Mouse (Mus musculus) T-helper 17 cell (primary cell): Measurements from ENCODE around the gene Mb21d2.

Experiments
- in situ Hi-C, 2 experiments: fragments of 300-600 bp; cut with MboI, MseI; formaldehyde crosslinking; loops; 1 replicate in 1 of 2; 2 replicates in 1 of 2; pipeline ENCODE4 v1.15.1; 2025; ENCODE audit warnings: high pct_unique_total_duplicates in 2 of 2

Mb21d2 gene

DNA sequence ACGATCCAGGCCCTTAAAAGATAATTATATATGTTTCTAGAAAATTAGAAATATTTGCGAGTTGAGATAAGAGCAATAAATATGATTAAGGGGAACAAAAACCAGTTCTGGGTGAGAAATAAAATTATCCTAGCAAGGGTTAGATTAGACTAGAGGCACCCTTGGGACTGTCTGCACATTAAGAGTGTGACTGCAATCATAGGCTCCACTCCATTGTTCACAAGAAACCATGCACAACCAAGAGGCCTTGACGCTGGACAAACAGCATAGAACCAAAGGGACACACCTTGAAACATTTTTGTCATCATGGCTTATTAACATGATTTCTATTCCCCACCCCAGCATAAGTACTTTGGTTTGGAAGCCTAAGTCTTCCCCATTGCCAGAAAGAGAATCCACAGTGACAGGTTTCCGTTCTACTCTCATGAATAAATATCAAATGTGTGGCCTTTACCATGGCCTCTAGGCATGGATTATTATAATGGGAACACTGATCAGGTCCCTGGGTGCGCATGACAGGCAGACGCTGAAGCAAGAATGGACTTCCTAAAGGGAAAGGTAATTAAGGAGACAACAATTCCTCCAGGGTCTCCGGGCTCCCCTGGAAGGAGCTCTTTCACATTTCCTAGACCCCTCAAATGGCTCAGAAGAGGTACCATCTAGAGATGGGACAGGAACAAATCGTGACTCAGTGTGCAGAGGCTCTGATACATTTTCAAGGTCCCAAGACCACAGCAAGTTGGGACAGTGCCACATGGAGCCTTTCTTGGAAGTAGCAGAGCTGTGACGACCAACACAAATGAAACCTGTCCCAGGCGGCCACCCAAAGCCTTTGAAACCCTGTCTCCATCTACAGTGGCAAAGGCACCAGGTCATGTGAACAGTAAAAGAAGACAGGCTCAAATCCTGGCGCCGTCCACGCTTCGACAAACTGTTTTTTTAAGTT, 26.6 kb downstream of the Mb21d2 start:
- in situ Hi-C loops: no loop called here

DNA sequence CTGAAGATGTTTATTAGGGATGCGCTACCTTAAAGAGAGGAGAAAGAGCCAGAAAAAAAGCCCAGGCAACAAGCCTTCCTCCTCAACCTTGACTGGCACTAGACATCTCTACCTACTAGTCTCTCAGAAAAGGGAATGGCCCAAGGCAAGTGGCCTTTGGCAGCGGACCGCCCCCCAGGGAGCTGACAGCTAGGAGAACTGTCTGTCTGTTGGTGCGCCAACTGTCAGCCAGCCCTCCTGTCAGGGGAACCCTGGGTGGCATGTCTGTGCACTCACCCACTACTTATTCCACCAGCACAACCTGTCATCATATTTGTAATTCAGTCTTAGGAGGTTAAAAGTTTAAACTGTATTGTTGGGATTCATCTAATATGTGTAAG, 30.3 kb downstream of the Mb21d2 start:
- in situ Hi-C loops: no loop called here

DNA sequence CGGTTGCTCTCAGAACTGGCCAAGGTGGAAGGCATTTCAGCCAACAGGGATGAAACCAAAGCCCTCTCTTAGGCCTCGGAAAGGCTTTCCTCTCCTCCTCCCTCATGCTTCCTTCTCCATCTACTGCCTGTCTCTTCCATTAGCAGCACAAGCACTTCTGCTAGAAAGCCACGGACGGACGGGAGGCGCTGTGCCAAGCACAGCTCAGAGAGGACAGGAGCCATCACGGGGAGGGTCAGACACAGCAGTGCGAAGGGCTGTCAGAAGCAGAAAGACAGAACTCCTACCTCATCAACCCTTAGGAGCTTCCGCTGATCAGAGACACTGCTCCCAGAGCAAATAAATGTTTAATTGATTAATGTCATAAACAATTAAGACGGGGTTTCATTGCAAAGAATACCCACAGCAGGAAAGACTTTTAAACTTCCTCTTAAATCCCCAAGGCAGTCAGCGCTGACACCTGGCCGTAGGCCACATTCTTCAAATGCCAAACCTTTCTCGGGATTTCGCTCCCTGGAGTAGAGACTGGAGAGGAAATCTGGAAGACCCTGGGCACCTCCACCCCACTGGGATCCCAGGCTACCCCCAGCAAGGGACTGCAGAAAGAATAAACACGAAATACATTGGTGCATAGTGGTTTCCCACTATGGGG, 30.8 kb downstream of the Mb21d2 start:
- in situ Hi-C loops: no loop called here

DNA sequence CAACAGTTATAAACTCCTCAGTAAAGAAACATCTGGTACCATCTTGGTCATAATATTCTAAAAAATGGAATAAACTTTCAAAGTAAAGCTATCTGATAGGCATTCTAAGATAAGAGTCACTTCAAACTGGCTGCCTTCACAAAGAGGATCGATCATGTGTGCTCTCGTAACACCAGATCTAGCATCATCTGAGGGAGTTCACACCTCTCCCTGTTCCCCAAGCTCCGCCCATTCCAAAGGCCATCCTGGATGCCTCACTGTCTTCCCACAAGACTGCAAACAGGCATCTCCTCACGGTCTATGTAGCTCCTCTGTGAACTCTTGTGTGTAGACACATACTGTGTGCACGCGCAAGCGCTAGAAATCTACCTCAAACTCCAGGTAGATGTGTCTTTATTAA, 32.9 kb downstream of the Mb21d2 start:
- in situ Hi-C loops: no loop called here

DNA sequence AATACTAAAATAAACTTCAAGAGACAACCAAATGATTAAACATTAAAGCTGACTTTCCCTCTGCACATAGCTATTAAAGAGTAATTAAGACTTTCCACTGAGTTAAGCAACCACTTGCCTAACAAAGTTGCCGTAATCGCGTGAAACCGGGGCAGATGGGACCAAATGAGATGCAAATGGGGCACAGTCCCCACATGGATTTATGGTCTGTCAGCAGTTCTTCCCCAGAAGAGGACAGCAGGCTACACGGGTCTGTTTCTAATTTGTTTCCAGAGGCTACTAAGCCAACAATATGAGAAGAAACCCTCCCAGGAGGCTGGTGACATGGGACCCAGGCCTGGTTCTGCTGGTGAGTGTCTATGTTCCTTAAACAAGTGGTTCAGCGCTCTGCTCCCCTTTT, 34.6 kb downstream of the Mb21d2 start:
- in situ Hi-C loops: no loop called here

DNA sequence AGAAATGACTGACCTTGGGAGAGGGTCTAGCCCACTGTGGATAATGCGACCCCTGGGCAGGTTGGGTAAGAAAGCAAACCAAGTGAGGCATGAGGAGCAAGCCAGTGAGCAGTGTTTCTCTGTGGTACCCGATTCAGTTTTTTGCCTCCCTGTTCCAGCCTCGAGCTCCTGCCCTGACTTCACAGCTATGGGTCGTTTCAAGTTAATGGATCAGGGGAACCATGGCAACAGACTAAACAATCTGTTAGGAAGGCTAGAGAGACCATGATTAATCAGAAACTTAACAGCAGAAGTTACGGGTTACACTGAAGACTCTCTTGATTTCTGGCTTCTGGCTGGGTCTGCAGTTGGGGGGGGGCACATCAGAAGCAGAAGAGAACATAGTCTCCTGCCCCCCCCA, 36.2 kb downstream of the Mb21d2 start:
- in situ Hi-C loops: no loop called here

DNA sequence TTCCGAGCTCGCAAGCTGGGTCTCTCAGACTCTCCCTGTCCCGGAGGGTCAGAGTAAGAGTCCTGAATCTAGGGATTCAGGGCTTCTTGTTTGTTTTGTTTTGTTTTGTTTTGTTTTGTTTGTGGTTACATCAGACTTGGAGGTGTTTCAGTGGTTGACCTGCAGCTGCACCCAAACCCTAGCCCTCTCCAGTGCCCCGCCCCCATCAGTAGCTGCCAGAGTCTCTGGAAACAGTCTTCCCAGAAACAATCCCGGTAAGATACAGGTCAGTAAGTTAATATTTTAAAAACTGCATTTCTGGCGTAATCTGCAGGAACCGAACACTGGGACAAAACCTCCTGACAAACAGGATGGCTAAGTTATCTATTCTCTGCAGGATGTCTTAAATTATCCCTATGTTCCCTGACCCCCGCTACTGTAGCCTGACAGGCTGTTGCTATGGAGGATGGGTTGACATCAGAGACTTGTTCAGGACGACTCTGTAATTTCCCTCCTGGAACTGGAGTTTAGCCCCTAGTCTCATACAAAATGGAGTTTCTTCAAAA, 43.2 kb downstream of the Mb21d2 start:
- in situ Hi-C loops: no loop called here

DNA sequence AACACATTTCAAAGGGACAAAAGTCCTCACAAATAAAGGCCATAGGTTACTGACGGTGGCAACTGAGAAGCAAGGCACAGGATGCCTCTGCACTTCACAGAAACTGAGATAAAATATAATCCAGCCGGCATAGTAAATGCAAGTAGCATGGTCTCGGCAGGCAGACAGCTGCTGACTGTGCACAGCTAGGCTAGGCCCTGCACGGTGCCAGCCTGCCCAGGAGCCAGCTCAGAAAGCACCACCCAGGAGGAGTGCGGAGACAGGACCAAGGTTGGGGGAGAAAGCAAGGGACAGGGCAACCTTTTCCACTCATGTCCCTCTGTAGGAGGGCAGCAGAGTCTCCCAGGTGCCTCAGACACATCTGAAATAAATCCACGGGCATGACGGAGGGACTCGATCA, 44.0 kb downstream of the Mb21d2 start:
- in situ Hi-C loops: no loop called here

DNA sequence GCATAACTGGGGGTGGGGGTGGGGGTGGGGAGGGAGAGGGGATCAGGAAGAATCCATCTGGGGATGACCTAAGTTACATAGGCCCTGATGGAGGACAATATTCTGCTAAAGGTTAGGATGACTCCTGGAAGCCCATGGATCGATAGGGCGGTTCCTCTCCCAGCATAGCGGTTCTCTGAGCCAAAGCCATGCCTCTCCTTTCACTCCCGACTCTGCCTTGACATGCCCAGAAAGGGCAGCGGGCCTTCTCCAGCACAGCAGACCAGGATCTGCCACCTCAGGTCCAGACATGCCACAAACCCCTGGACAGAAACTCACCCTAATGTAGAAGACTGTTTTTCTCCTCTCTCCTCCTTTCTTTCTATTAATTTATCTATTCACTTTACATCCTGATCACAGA, 44.8 kb downstream of the Mb21d2 start:
- in situ Hi-C loops: no loop called here

DNA sequence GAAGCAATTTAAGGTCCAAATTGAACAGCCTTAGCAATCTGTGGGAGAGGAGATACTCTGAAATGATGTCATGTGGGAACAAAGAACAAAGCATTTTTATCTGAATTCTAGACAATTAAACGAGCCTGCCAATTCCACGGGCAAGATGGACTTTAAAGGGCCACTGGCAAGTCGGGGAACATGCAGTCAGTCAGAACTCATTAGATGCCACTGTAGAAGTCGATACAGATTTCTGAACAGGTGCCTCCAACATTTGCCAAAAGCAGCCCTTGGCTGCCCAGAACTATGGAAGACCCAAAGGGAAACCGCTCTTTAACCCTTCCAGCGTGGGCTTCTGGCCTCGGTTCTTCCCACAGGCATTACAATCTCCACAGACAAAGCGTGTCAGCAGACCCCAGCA, 45.8 kb downstream of the Mb21d2 start:
- in situ Hi-C loops: no loop called here

DNA sequence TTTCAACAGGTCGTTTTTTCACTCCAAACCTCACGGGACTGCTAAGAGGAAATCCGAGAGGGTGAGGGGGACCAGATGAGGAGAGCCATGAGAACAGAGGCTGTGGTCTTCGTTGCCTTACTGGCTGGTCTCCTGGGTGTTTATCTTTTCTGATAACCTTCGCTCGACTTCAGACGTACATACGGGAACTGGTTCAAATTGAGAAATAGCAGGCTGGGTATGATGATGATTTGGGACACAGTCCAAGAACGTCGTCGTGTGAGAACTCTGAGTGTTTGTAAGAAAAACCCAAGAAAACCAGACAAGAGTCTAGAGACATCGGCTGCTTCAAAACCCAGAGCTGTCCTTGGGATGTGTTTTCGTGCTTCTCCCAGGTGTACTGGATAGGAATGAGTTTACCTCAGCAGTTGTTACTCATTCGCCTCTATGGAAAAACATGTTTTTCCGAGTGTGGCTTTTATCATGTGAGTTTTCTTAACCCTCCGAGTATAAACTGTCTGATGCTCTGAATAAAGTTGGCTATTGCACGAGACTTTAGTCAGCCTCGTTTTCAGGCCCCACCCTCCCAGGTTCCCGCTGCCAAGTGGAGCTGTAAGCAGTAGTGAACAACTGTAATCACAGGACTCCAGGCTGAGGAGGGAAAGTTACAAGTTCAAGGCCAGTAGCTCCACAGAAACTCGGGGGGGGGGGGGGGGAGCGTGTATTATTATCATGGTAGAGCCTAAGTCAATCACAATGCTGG, 46.6 kb downstream of the Mb21d2 start:
- in situ Hi-C loops: no loop called here

DNA sequence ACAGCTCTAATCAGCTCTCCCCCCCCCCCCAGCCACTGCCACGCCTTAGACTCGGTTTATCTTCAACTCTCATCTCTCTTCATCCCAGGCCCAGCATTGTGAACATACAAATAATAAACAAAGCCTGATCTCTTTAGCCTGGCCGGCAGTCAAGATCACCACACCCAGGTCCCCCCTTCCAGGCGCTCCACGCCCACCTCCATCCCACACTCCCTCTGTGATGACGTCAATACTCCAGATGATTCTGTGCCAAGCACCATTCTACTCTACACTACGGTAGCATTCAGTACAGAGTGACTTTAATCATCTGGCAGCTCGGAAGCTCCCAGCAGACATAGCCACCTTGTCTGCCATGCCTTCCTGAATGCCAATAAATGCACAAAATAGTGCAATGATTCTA, 47.7 kb downstream of the Mb21d2 start:
- in situ Hi-C loops: no loop called here

DNA sequence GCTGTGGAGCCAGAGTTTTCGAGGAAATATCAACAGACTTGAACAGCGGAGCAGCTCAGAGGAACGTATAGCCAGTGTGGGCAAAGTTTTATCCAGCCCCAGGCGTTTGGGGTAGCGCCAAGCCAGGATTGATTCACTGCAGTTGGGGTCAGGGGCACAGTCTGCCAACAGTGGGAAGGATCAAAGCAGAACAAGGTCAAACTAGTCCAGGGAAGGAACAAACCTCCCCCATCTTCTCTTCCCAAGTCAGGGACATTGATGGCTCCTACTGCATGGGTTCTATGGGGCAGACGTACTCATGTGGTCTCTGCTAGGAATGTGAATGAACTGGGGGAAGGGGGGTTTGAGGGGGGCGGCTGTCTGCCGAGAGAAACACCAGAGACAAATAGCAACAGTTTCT, 48.7 kb downstream of the Mb21d2 start:
- in situ Hi-C loops: no loop called here

DNA sequence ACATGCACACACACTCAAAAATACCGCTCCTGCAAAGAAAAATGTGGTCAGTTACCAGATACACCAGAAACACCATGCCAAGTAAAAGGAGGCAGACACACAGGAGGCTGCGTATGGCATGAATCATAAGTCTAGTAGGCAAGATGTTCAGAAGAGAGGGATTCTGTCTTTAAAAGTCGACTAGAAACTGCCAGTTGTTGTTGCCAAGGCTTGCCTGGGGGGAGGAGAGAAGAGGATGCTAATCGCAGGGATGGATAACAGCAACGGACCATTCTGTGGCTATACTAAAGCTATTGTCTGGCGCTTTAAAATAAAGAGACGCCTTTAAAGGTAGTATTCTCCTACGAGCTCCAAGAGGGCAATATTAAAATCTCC, 49.2 kb downstream of the Mb21d2 start:
- in situ Hi-C loops: no loop called here

DNA sequence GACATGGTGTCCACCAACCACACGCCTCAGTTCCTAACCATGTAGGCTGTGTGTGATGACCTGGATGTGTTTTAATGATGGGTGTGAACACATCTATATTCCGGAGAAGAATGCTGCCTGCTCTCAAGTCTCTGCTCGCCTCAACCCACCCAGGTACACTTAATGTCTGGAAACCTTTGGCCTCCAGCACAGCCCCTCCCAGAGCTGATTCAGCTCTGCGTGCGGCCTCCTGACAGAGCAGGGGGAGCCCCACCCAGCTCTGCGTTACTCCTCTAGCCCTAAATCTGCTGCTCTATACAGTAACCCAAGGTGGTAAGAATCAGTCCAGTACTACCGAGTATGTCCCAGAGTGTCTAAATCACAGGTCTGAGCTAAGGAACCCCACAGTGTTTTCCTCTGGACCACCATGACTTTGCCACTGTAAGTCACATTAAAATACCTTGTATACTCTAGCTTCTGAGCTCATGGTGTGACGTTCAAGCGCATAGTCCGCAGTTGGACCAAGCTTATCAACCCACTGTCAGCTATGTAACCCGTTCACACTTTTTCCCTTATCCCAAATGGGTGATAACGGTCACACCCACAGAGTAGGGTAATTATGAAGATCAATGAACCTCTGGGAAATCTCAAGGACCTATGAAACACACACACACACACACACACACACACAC, 49.7 kb downstream of the Mb21d2 start:
- in situ Hi-C loops: no loop called here

DNA sequence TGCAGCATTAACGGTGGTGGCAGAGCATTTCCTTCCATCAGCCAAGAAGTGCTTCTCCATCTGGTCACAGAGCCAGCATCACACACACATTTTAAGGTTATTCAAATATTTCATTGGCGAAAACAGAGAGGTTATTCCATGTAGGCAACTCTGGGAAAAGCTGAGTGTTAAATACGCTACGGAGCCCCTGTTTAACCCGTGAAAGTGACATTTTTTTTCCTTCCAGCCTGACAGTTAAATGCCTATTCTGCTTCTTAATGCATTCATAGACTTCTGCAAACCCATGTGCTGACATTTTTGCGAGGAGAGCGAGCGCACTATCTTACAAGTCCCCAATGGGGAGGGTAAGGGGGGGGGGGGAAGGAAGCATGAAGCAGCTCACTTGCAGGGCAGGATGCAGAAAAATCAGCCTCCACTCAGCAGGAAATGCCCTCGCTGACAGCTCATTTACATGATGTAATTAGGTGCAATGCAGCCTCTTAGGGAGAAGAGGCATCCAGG, 52.3 kb downstream of the Mb21d2 start:
- in situ Hi-C loops: no loop called here

DNA sequence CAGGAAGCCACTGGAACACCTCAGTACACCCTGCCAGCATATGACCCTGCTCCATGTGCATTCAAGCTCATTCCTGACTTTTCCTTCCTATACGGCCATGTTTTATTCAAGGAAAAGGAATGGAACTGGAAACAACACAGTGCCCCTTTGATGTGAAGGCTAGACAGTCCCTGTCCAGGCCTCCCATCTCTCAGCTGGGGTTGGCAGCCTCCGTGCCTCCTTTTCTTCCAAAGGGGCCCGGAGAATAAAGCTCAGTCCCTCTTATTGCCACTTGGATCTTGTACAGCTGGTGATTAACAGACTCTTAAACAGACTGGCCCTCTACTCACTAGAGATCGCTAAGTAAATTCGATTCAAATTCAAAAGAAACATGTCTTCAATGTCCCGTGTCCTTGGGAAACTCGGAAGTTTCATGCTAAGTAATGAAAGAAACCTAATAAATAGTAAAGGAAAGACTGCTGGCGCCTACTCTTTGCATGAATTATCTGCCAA, 56.0 kb downstream of the Mb21d2 start:
- in situ Hi-C loops: no loop called here

DNA sequence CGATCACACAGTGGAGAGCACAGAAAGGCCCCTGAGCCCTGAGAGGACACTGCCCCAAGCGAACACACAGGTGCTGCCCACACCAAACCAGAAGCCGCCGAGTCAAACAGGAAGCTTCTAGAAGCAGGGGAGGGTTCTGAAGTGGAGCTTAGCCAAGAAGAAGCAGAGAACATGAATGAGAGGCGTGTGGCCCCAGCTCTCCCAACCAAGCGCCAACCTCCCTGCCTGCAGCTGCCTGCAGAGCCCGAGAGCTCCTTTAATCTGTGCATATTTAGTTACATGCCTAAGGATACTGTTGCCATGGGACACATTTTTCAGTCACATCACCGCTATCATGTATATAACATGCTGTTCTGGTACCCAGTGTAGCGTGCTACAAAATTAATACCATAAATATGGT, 58.6 kb downstream of the Mb21d2 start:
- in situ Hi-C loops: no loop called here

DNA sequence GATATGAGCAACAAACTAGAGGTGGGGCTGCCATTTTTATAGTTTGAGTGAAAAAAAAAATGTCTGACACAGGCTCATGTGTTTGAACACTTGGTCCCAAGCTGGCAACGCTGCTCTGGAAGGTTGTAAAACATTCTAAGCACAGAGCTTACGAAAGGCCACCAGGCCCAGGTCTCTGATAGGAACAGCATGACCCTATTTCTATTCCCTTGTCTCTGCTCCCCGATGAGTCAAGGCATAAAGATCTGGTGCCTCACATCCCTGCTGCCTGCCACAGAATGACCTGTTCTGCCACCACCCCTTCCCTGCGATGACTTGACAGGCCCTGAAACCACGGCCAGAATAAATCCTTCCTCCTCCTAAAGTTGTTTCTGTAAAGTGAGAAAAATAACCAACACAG, 59.0 kb downstream of the Mb21d2 start:
- in situ Hi-C loops: no loop called here

DNA sequence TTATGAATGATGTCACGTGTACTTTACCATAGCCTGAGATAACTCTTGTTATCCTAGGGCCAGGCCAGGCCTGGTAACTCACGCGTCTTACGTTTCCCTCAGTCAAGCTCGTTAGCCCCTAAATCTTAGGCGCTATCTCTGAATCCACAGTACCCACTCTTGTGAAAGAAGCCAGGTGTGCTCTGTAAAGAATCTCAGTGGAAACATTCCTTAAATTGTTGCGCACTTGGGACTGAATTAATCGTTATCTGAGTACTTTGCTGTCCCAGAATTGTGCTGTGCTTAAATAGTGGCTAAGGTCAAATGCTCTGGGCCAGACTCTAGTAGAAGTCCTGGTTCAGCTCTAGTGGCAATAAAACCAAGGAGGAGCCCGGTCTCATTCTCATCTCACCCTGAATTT, 60.6 kb downstream of the Mb21d2 start:
- in situ Hi-C loops: loop anchor here in 1 of 2 experiments (10.0 kb wide), 1 partner anchor 494 kb away; no protein-coding TSS in a partner anchor
